Mouse (Mus musculus): ENCODE measurements around the gene Degs2. TPM values are rescaled to one million over a fixed set of nuclear protein-coding genes. Genes with fewer than 3 reads are reported as not detected.

Gene Degs2
- polyA plus RNA-seq, 1 experiment = 0.11 TPM

- no peak overlapping the region for H3ac ChIP-seq (ENCODE audit: control insufficient read depth, insufficient read length)
- no peak overlapping the region for H3K4me3 ChIP-seq
- H3K4me2 ChIP-seq (ENCODE audit: low read depth) = no peak overlapping the region
- H3K27me3 ChIP-seq (ENCODE audit: control insufficient read depth, insufficient read depth, insufficient read length) = no peaks in the 10 kb centered on the region
- TF ChIP-seq TCF12 (IDR thresholded peaks at IDR 0.05; ENCODE audit: insufficient read depth, poor library complexity, severe bottlenecking) (no peak), E2F4 (IDR thresholded peaks at IDR 0.05; ENCODE audit: insufficient read depth) (no peak), POLR2A (IDR thresholded peaks at IDR 0.05; ENCODE audit: insufficient read length, low read depth) (no peak), MYOD1 (IDR thresholded peaks at IDR 0.05; ENCODE audit: control insufficient read depth in 1 of 3, insufficient read length in 2 of 3, low read depth in 2 of 3) (no peak), POLR2AphosphoS2 (IDR thresholded peaks at IDR 0.05; ENCODE audit: insufficient read length, low read depth) (no peak), REST (IDR thresholded peaks at IDR 0.05; ENCODE audit: insufficient read depth, insufficient read length) (no peak), SRF (IDR thresholded peaks at IDR 0.05; ENCODE audit: control insufficient read depth, insufficient read length, low read depth) (no peak), USF1 (IDR thresholded peaks at IDR 0.05; ENCODE audit: low read depth) (no peak), TCF3 (IDR thresholded peaks at IDR 0.05; ENCODE audit: insufficient read length, low read depth) (no peak), MAX (IDR thresholded peaks at IDR 0.05; ENCODE audit: low read depth) (no peak), MYOG (IDR thresholded peaks at IDR 0.05; ENCODE audit: control insufficient read depth in 1 of 3, insufficient read depth in 1 of 3, insufficient read length in 2 of 3, low read depth in 2 of 3) (no peak), CEBPB (IDR thresholded peaks at IDR 0.05; ENCODE audit: insufficient read depth, poor library complexity, severe bottlenecking) (no peak)
- no peaks in the 10 kb centered on the region for H3K79me2 ChIP-seq (ENCODE audit: control insufficient read depth, insufficient read depth)
- H3K36me3 ChIP-seq (ENCODE audit: control insufficient read depth, insufficient read depth) = no peaks in the 10 kb centered on the region
Measured at GRCm38 (mm10) chr12:108686926-108687325, 15.2 kb downstream of the Degs2 start.

- Histone ChIP-seq H3K36me3 (ENCODE audit: control insufficient read depth, insufficient read depth) (no peaks in the 10 kb centered on the region), H3K27me3 (ENCODE audit: control insufficient read depth, insufficient read depth, insufficient read length) (no peaks in the 10 kb centered on the region), H3K4me3 (no peak overlapping the region), H3K79me2 (ENCODE audit: control insufficient read depth, insufficient read depth) (no peaks in the 10 kb centered on the region), H3K4me2 (ENCODE audit: low read depth) (no peak overlapping the region), H3ac (ENCODE audit: control insufficient read depth, insufficient read length) (no peak overlapping the region)
- TF ChIP-seq REST (IDR thresholded peaks at IDR 0.05; ENCODE audit: insufficient read depth, insufficient read length) (no peak), POLR2A (IDR thresholded peaks at IDR 0.05; ENCODE audit: insufficient read length, low read depth) (no peak), MYOG (IDR thresholded peaks at IDR 0.05; ENCODE audit: control insufficient read depth in 1 of 3, insufficient read depth in 1 of 3, insufficient read length in 2 of 3, low read depth in 2 of 3) (no peak), MYOD1 (IDR thresholded peaks at IDR 0.05; ENCODE audit: control insufficient read depth in 1 of 3, insufficient read length in 2 of 3, low read depth in 2 of 3) (no peak), TCF12 (IDR thresholded peaks at IDR 0.05; ENCODE audit: insufficient read depth, poor library complexity, severe bottlenecking) (no peak), E2F4 (IDR thresholded peaks at IDR 0.05; ENCODE audit: insufficient read depth) (no peak), POLR2AphosphoS2 (IDR thresholded peaks at IDR 0.05; ENCODE audit: insufficient read length, low read depth) (no peak), TCF3 (IDR thresholded peaks at IDR 0.05; ENCODE audit: insufficient read length, low read depth) (no peak), CEBPB (IDR thresholded peaks at IDR 0.05; ENCODE audit: insufficient read depth, poor library complexity, severe bottlenecking) (no peak), USF1 (IDR thresholded peaks at IDR 0.05; ENCODE audit: low read depth) (no peak), SRF (IDR thresholded peaks at IDR 0.05; ENCODE audit: control insufficient read depth, insufficient read length, low read depth) (no peak), MAX (IDR thresholded peaks at IDR 0.05; ENCODE audit: low read depth) (no peak)
Measured at GRCm38 (mm10) chr12:108686463-108686862, 15.7 kb downstream of the Degs2 start.

GRCm38 (mm10) chr12:108682240-108683023 is 19.7 kb downstream of the Degs2 start:
- no peak for TF ChIP-seq SRF (IDR thresholded peaks at IDR 0.05; ENCODE audit: control insufficient read depth, insufficient read length, low read depth)
- TF ChIP-seq MYOD1 (IDR thresholded peaks at IDR 0.05; ENCODE audit: control insufficient read depth in 1 of 3, insufficient read length in 2 of 3, low read depth in 2 of 3) = no peak
- TF ChIP-seq USF1 (IDR thresholded peaks at IDR 0.05; ENCODE audit: low read depth) = no peak
- TF ChIP-seq CEBPB (IDR thresholded peaks at IDR 0.05; ENCODE audit: insufficient read depth, poor library complexity, severe bottlenecking) = no peak
- TF ChIP-seq MAX (IDR thresholded peaks at IDR 0.05; ENCODE audit: low read depth) = no peak
- no peak for TF ChIP-seq MYOG (IDR thresholded peaks at IDR 0.05; ENCODE audit: control insufficient read depth in 1 of 3, insufficient read depth in 1 of 3, insufficient read length in 2 of 3, low read depth in 2 of 3)
- no peak for TF ChIP-seq E2F4 (IDR thresholded peaks at IDR 0.05; ENCODE audit: insufficient read depth)
- TF ChIP-seq TCF3 (IDR thresholded peaks at IDR 0.05; ENCODE audit: insufficient read length, low read depth) = no peak
- TF ChIP-seq POLR2AphosphoS2 (IDR thresholded peaks at IDR 0.05; ENCODE audit: insufficient read length, low read depth) = no peak
- no peak for TF ChIP-seq REST (IDR thresholded peaks at IDR 0.05; ENCODE audit: insufficient read depth, insufficient read length)
- no peak for TF ChIP-seq POLR2A (IDR thresholded peaks at IDR 0.05; ENCODE audit: insufficient read length, low read depth)
- TF ChIP-seq TCF12 (IDR thresholded peaks at IDR 0.05; ENCODE audit: insufficient read depth, poor library complexity, severe bottlenecking) = no peak
- Histone ChIP-seq H3K4me3 (no peak overlapping the region), H3K4me2 (ENCODE audit: low read depth) (no peak overlapping the region), H3K27me3 (ENCODE audit: control insufficient read depth, insufficient read depth, insufficient read length) (no peaks in the 10 kb centered on the region), H3K79me2 (ENCODE audit: control insufficient read depth, insufficient read depth) (no peaks in the 10 kb centered on the region), H3ac (ENCODE audit: control insufficient read depth, insufficient read length) (no peak overlapping the region), H3K36me3 (ENCODE audit: control insufficient read depth, insufficient read depth) (no peaks in the 10 kb centered on the region)

GRCm38 (mm10) chr12:108680861-108681260 is 21.3 kb downstream of the Degs2 start:
- Histone ChIP-seq H3K4me2 (ENCODE audit: low read depth) (no peak overlapping the region), H3K4me3 (no peak overlapping the region), H3ac (ENCODE audit: control insufficient read depth, insufficient read length) (no peak overlapping the region), H3K36me3 (ENCODE audit: control insufficient read depth, insufficient read depth) (no peaks in the 10 kb centered on the region), H3K27me3 (ENCODE audit: control insufficient read depth, insufficient read depth, insufficient read length) (no peaks in the 10 kb centered on the region), H3K79me2 (ENCODE audit: control insufficient read depth, insufficient read depth) (no peaks in the 10 kb centered on the region)
- TF ChIP-seq TCF3 (IDR thresholded peaks at IDR 0.05; ENCODE audit: insufficient read length, low read depth) (no peak), REST (IDR thresholded peaks at IDR 0.05; ENCODE audit: insufficient read depth, insufficient read length) (no peak), MYOD1 (IDR thresholded peaks at IDR 0.05; ENCODE audit: control insufficient read depth in 1 of 3, insufficient read length in 2 of 3, low read depth in 2 of 3) (no peak), POLR2AphosphoS2 (IDR thresholded peaks at IDR 0.05; ENCODE audit: insufficient read length, low read depth) (no peak), SRF (IDR thresholded peaks at IDR 0.05; ENCODE audit: control insufficient read depth, insufficient read length, low read depth) (no peak), MAX (IDR thresholded peaks at IDR 0.05; ENCODE audit: low read depth) (no peak)

All from myocyte (in vitro differentiated cells).